Mouse (Mus musculus) kidney, postnatal 4 days (tissue): ENCODE measurements around the gene Lrmda.
A peak's percentile ranks its signal among the peaks of the same experiment; 100 is the strongest.

Experiments used
- DNase-seq, 2 experiments: peaks; one replicate each; pipeline ENCODE4 v3.0.0; 2021; ENCODE audit warnings: mixed read lengths in 2 of 2

Gene Lrmda

GRCm38 (mm10) chr14:21992321-21992885, 27.1 kb upstream of the Lrmda start:
- peak; percentile 22 to 35 for DNase-seq

GRCm38 (mm10) chr14:21993251-21994060, 26.1 kb upstream of the Lrmda start:
- peak; percentile 54 to 72 for DNase-seq

GRCm38 (mm10) chr14:21994061-21994990, 25.2 kb upstream of the Lrmda start:
- DNase-seq, result peak; percentile 69 to 77

- DNase-seq, result peak; percentile 90 to 93
Observed at GRCm38 (mm10) chr14:21995031-21995754, 24.3 kb upstream of the Lrmda start.

DNA sequence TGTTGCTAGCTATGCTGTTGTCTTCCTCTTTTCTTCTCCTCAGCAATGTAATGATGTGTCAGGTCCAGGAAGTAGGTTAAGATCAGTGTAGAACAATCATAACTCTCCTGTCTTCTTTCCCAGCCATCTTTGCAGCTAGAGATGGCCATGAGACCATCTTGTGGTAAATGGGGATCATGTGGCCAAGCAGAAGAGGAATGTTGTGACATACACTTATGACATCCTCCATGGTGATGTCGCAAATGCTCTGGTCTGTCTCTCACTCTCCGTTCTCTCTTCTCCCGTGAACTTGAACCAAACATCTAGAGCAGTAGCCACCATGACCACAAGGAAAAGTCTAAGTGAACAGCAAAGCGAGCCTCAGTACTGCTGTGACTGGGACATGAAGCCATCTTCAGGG, 19.9 kb upstream of the Lrmda start:
- DNase-seq, result no peak

GRCm38 (mm10) chr14:22003231-22003630, 16.3 kb upstream of the Lrmda start:
- no peak for DNase-seq

DNA sequence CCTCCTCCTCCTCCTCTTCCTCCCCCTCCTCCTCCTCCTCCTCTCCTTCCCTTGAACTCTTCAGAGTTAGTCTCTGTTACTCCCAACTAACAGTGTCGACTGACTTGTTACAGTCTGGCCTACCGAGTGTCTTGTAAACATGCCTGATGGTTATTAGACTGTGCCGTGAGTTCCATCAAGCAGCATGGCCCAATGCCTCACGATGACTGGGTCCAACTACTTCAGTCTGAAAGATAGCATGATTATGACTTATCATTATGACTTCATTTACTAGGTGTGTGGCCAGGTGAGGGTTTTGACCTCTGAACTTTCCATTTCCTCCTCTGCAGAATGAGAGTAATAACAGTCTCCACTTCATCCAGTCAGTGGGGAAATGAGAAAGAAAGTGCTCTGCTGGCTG, 15.9 kb upstream of the Lrmda start:
- no peak for DNase-seq

DNA sequence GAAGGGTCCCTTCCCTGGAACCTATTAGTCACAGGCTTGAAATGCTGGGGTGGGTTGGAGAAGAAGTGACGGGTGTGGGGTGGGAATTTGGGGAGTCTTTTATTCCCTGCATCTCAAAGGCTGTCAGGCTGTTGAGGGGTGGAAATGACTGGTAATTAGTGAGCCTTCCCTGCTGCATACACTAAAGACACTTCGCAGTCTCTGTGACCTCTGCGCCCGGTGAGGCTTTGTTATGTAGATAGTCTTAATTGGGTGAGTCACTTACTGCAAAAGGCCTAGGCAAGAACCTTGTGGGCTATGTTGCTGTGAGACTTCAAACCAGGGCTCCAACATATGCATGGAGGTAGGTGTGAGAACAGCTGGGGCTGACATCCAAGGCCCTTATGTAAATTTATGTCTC, 14.6 kb upstream of the Lrmda start:
- no peak for DNase-seq

GRCm38 (mm10) chr14:22007006-22007405, 12.5 kb upstream of the Lrmda start:
- no peak for DNase-seq

DNA sequence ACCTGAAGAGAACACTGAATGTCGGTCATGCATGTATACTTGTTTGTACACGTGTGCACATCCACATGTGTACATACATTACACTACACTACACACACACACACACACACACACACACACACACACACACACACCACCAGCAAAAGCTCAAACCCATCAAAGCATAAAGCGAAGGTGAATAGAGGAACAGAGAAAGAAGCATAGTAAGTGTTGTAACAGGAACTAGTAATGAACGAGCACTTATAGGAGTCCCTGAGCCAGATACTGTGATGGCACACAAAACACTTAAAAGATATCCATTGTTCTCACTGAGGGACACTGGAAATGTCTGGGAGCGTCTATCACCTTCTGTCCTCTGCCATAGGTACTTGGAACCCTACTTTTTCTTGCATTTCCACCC, 5.2 kb upstream of the Lrmda start:
- no peak for DNase-seq

DNA sequence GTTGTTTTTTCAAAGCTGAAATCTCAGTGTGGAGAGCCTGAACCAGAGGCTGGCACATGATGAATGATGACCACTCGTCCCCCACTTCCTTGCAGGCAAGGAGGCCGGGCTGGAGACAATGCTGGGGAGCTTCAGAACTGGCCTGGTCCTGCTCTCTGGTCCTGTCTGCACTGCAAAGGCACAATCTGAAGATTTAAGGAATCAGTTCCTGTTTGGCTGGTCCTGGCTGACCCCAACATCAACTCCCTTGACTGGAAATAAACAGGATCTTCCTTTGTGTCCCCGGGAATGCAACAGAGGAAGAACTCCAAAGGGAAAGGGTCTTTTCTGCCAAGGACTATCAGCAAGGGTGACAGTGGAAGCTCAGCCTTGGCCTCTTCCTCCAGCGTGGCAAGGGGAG, 4.7 kb upstream of the Lrmda start:
- DNase-seq, result peak; percentile 37 to 52

DNA sequence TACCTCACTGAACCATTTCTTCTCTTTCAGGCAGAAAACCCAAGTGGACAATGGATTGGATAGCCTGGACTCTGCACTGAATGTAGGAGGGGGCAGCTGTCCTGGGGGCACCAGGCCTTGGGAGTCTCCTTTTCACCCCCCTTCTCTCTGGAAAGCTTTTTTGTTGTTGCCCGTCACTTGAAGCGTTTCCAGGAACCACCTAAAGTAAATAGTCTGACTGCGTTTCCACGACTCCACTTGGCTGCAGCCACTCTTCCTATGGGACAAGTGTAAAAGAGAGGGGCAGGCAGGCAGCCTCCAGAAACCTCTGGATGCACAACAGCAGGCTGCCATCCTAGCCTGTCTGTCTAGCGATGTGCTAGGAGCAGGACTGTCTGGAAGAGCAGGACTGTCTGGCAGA, 2.5 kb upstream of the Lrmda start:
- no peak for DNase-seq

DNA sequence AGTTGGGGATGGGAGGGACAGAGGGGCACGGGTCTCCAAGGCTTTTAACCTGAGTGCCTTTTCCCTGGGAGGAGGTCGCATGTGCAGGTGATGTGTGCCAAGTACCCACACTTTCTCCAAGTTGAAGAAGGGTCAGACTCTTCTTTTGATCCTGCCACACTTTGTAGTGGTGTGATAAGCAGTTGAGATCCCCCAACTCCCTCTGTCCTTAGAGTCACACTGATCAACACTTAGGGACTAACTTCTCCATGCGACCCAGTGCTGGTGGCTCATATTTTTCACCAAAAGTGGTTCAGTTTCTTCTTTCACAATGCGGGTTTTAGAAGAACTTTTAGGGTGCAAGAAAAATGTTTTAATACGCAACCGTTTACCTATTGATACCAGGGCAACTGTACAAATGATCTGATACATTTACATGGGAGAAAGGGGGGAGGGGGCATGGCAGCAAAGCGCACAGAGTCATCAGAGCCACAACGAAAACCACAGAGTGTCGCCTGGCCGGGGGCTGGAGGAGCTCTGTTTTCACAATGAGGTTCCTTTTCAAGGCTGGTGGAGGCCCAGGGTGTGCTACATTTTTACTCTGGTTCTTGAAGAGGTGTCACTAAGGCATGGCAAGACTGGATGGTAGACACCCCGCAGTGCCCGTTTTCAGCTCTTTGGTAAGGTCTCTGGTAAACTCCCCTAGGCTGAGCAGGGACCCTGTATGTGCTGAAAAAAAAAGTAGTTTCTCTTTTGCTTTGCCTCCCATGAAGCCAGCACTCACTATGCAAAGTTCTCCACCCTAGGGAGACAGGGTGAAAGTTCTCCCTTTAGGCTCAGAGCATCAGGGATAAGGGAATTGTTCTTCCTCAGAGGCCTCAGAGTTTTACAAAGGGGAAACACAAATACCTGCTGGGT, 685 bp downstream of the Lrmda start:
- no peak for DNase-seq

- DNase-seq, result peak; percentile 48 to 66
Observed at GRCm38 (mm10) chr14:22020885-22021284, 1.4 kb downstream of the Lrmda start.

GRCm38 (mm10) chr14:22023533-22023932, 4.0 kb downstream of the Lrmda start:
- no peak for DNase-seq

DNA sequence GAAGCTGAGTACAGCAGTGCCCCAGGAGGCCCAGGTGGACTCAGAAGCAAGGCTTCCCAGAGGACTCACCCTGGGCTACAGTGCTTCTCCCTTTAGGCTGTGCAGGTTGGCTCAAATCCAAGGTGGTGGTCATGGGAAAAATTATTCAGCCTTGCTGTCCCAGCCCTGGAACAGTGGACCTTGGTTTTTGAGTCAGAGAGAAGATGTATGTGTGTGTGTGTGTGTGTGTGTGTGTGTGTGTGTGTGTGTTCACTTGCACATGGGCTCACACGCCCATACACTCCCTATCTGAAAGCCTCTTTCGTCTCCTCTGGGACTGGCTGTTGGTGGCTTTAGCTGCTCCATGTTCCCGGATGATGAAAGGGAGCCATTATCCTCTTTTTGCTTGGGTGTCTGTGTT, 16.4 kb downstream of the Lrmda start:
- DNase-seq, result peak; percentile 48 to 70

- no peak for DNase-seq
Observed at GRCm38 (mm10) chr14:22036338-22036737, 16.8 kb downstream of the Lrmda start.

DNA sequence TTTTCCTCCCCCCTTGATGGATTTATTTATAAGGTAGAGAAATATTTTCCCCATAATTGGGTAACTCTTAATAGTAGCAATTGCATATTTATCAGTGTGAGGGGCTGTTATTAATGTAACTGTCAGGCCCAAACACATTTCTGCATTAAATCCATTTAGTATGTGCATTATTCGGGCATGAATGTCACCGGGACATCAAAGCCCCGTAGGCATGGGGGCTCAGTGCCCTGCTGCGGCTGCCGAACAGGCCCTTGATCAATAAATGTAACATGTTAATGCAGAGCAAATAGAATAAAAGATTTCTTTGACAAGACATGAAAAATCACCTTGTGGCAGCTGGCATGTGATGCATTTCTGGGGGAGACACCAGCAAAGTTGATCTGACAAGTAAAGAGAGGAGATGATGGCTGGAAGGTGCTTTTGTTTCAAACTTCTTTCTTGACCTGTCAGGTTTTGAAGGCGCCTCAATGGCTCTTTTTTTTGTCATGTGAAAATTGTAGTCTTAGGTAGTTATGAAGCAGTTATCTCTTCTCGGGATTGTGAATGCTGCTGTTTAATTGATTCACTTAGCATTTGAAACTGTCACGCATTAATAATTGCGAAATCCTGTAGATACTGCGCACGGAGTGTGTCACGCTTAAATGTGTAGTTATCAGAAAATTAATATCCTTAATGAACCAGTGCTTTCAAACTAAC, 17.4 kb downstream of the Lrmda start:
- no peak for DNase-seq

DNA sequence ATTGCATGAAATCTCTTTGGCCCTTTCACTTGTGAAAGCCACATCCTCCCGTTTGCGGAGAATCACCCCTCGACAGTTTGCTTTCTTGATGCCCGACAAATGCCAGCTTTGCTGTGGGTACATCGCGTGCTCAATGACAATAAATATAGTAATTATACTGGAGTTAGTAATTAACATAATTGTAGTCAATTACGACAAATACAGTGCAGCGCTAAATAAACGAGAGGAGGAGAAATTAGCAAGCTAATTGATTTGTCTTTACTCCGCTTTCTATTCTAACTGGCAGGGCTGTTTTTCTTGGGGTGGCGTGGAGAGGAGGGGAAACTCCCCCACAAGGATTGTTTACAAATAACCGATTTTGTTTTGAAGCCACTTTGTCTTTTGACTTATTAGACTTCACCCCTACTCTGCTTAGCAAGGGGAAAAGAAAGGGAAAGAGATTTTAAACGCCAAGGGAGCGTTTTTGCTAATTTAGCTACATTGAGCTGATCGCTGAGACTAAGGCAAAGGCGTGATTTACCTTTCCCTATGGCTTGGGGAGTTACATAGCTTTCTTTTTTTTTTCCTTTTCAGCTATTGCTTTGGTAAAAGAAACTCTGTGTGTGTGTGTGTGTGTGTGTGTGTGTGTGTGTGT, 18.1 kb downstream of the Lrmda start:
- no peak for DNase-seq

GRCm38 (mm10) chr14:22042146-22042545, 22.6 kb downstream of the Lrmda start:
- no peak for DNase-seq

DNA sequence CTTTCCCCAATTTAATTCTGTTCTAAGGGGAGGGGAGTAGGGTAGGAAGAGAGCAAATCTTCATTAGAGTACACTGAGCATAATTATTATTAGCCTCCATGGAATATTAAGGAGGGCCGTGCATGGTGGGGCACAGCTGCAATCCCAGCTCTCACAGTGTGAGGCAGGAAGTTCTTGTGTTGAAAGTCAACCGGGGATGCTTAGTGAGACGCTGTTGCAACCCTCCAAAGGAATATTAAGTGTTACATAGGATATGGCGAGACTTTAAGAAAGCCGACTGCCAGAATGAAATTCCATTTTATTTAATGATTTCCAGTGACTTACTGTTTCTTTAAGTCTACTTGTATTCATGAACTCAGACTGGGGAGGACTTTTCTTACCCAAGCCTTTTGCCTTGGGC, 23.9 kb downstream of the Lrmda start:
- no peak for DNase-seq
